Mouse (Mus musculus) liver, embryonic 14.5 days (tissue): ENCODE results near the gene Kri1. TPM values are rescaled to one million over a fixed set of nuclear protein-coding genes. Genes with fewer than 3 reads are reported as not detected.
A peak's percentile ranks its signal among the peaks of the same experiment; 100 is the strongest.
"Not testable (repeated sequence)": the region's sequence is repeated elsewhere in the genome, so short reads cannot be mapped to it uniquely, and the experiment has no call there.

Experiments used
- ATAC-seq: fragments of 200-750 bp; cut with Nextera tagmentation; 2 replicates; pipeline ENCODE4 v1.8.0; 2017; ENCODE audit warnings: moderate number of reproducible peaks, mild to moderate bottlenecking, moderate library complexity; ENCODE audit not compliant: insufficient read depth
- DNase-seq, 3 experiments: peaks; one replicate each; pipeline ENCODE4 v3.0.0-alpha.2; 2012 to 2013; ENCODE audit warnings: low read depth in 3 of 3, low spot score in 3 of 3
- H3K27ac ChIP-seq: fragments of 300-500 bp; sonication (generic); 2 replicates; pipeline ENCODE4 v1.5.1; 2014; ENCODE audit warnings: moderate library complexity, mild to moderate bottlenecking, control low read depth, inconsistent platforms
- H3K27me3 ChIP-seq: fragments of 300-500 bp; sonication (generic); 2 replicates; pipeline ENCODE4 v1.6.1; 2014; ENCODE audit warnings: mild to moderate bottlenecking, low read length, moderate library complexity; ENCODE audit not compliant: control insufficient read depth, insufficient read depth
- H3K36me3 ChIP-seq: fragments of 300-500 bp; sonication (generic); replicated peaks from 2 replicates; pipeline ENCODE4 v1.6.1; 2014; ENCODE audit warnings: low read depth; ENCODE audit not compliant: control insufficient read depth, insufficient read depth
- H3K4me1 ChIP-seq, 2 experiments: fragments of 200-500 bp in 1 of 2; fragments of 300-500 bp in 1 of 2; sonication (generic) in 1 of 2; replicated peaks; 2 replicates each; pipeline ENCODE4 v1.6.1; 2012 to 2014; ENCODE audit warnings: antibody characterized with exemption in 1 of 2, inconsistent platforms in 1 of 2, low read length in 1 of 2; ENCODE audit not compliant: control insufficient read depth in 2 of 2, insufficient read depth in 2 of 2
- H3K4me2 ChIP-seq: fragments of 300-500 bp; sonication (generic); 2 replicates; pipeline ENCODE4 v1.6.1; 2014; ENCODE audit warnings: low read depth, mild to moderate bottlenecking, control low read depth, moderate library complexity
- H3K4me3 ChIP-seq, 2 experiments: fragments of 200-500 bp in 1 of 2; fragments of 300-500 bp in 1 of 2; sonication (generic) in 1 of 2; 2 replicates each; pipeline ENCODE4 v1.5.1; 2012 to 2014; ENCODE audit warnings: low read depth in 2 of 2, low read length in 2 of 2, mild to moderate bottlenecking in 2 of 2, control low read depth in 1 of 2, inconsistent platforms in 1 of 2, moderate library complexity in 1 of 2; ENCODE audit not compliant: insufficient read depth in 1 of 2
- H3K9ac ChIP-seq: fragments of 300-500 bp; sonication (generic); replicated peaks from 2 replicates; pipeline ENCODE4 v1.6.1; 2014; ENCODE audit warnings: mild to moderate bottlenecking, control low read depth, moderate library complexity
- H3K9me3 ChIP-seq: fragments of 300-500 bp; sonication (generic); 2 replicates; pipeline ENCODE4 v1.6.1; 2016; ENCODE audit warnings: low read length, mixed read lengths; ENCODE audit not compliant: control insufficient read depth
- CTCF ChIP-seq: IDR thresholded peaks from 2 replicates; pipeline ENCODE4 v1.5.1; 2016; ENCODE audit warnings: antibody characterized with exemption, low read depth, control low read depth
- EP300 ChIP-seq: IDR thresholded peaks from 2 replicates; pipeline ENCODE4 v1.6.1; 2016; ENCODE audit warnings: antibody characterized with exemption, low read depth
- WGBS: fragments of 180-500 bp; shearing (Covaris S2); extraction: QIAGEN DNeasy Blood & Tissue Kit; methylation state at CpG from one replicate; pipeline ENCODE4 v1.1.7; 2014; ENCODE audit not compliant: insufficient replicate concordance; 5-methylcytosine and 5-hydroxymethylcytosine counted together
- polyA plus RNA-seq, 2 experiments: library from polyadenylated mRNA; depleted of rRNA in 1 of 2; stranded (reverse) in 1 of 2; unstranded in 1 of 2; fragments of >200 nt; fragmentation: Nextera tagmentation in 1 of 2; extraction: Ambion mirVana in 1 of 2; gene quantifications; 2 replicates each; pipeline versions ENCODE4 v1.2.1 to v1.2.3; 2012 to 2014

Kri1 gene
- polyA plus RNA-seq, 2 experiments = 3.9 to 21.9 TPM

- no peak for ATAC-seq
- H3K27ac ChIP-seq = no peak overlapping the region
- H3K4me3 ChIP-seq = peak overlapping the region; percentile 39 to 43
- peaks cover 14 to 39% of the 10 kb centered on the region in 2 experiments for H3K4me1 ChIP-seq
- no peaks in the 10 kb centered on the region for H3K27me3 ChIP-seq
- DNase-seq = peak in 1 of 3 experiments; percentile 54
- no peak overlapping the region for H3K9ac ChIP-seq
- WGBS = 18% methylated on average over 26 of the region's 26 CpGs
- no peaks in the 10 kb centered on the region for H3K9me3 ChIP-seq
- TF ChIP-seq EP300 (no peak), CTCF (peak; percentile 9; the same call in 1 of the 2 replicates)
- peak overlapping the region; percentile 65 for H3K4me2 ChIP-seq
- peaks cover 5% of the 10 kb centered on the region for H3K36me3 ChIP-seq
Measured at GRCm38 (mm10) chr9:21224576-21225414, 63.0 kb downstream of the Kri1 start.

- Histone ChIP-seq H3K4me3 (no peak overlapping the region), H3K4me2 (no peak overlapping the region), H3K4me1 (peaks cover 14 to 39% of the 10 kb centered on the region in 2 experiments), H3K36me3 (no peaks in the 10 kb centered on the region), H3K9me3 (no peaks in the 10 kb centered on the region), H3K27ac (no peak overlapping the region), H3K27me3 (no peaks in the 10 kb centered on the region), H3K9ac (no peak overlapping the region)
- DNase-seq = no peak
- WGBS = 79% methylated on average over 6 of the region's 6 CpGs
- TF ChIP-seq CTCF (no peak), EP300 (no peak)
- ATAC-seq = no peak
Measured at GRCm38 (mm10) chr9:21223906-21224305, 63.9 kb downstream of the Kri1 start.

- H3K27ac ChIP-seq, H3K4me3 ChIP-seq, ATAC-seq, H3K9me3 ChIP-seq, H3K9ac ChIP-seq, DNase-seq, H3K4me2 ChIP-seq, H3K27me3 ChIP-seq, H3K36me3 ChIP-seq: not testable (repeated sequence)
- peaks cover 14 to 39% of the 10 kb centered on the region in 2 experiments for H3K4me1 ChIP-seq
- 87% methylated on average over 1 of the region's 2 CpGs for WGBS
Measured at GRCm38 (mm10) chr9:21223490-21223889, 64.3 kb downstream of the Kri1 start.

Other genes with a start within 250 kb of the Kri1 start
- gene Zglp1, start 220.9 kb downstream of the Kri1 start, polyA plus RNA-seq (2012; rRNA removed) = 0.21 and 0.49 TPM in 2 replicates
- gene Zglp1, start 220.9 kb downstream of the Kri1 start, polyA plus RNA-seq (2014; fragmentation: Nextera tagmentation; extraction: Ambion mirVana) = 0.57 TPM in 1 of 2 replicates, not detected in the other
- 0.47 and 0.94 TPM in 2 replicates for gene Gm49373, start 214.9 kb downstream of the Kri1 start, polyA plus RNA-seq (2012; rRNA removed)
- 0.32 and 0.46 TPM in 2 replicates for gene Gm49373, start 214.9 kb downstream of the Kri1 start, polyA plus RNA-seq (2014; fragmentation: Nextera tagmentation; extraction: Ambion mirVana)
- gene Fdx1l, start 214.4 kb downstream of the Kri1 start, polyA plus RNA-seq (2012; rRNA removed) = 27.5 and 31.1 TPM in 2 replicates
- 37.3 and 37.9 TPM in 2 replicates for gene Fdx1l, start 214.4 kb downstream of the Kri1 start, polyA plus RNA-seq (2014; fragmentation: Nextera tagmentation; extraction: Ambion mirVana)
- gene Gm38431, start 196.0 kb downstream of the Kri1 start, polyA plus RNA-seq (2012; rRNA removed) = 2.4 and 5.6 TPM in 2 replicates
- gene Gm38431, start 196.0 kb downstream of the Kri1 start, polyA plus RNA-seq (2014; fragmentation: Nextera tagmentation; extraction: Ambion mirVana) = 0.91 and 1.5 TPM in 2 replicates
- 21.4 and 23.4 TPM in 2 replicates for gene Raver1, start 196.0 kb downstream of the Kri1 start, polyA plus RNA-seq (2012; rRNA removed)
- gene Raver1, start 196.0 kb downstream of the Kri1 start, polyA plus RNA-seq (2014; fragmentation: Nextera tagmentation; extraction: Ambion mirVana) = 23.4 and 28.4 TPM in 2 replicates
- gene Tyk2, start 156.7 kb downstream of the Kri1 start, polyA plus RNA-seq (2012; rRNA removed) = 5.7 and 6.2 TPM in 2 replicates
- 4.0 and 5.1 TPM in 2 replicates for gene Tyk2, start 156.7 kb downstream of the Kri1 start, polyA plus RNA-seq (2014; fragmentation: Nextera tagmentation; extraction: Ambion mirVana)
- gene Cdc37, start 138.0 kb downstream of the Kri1 start, polyA plus RNA-seq (2012; rRNA removed) = 36.8 and 123 TPM in 2 replicates
- 118 and 129 TPM in 2 replicates for gene Cdc37, start 138.0 kb downstream of the Kri1 start, polyA plus RNA-seq (2014; fragmentation: Nextera tagmentation; extraction: Ambion mirVana)
- gene Pde4a, start 122.3 kb downstream of the Kri1 start, polyA plus RNA-seq (2012; rRNA removed) = 1.3 and 1.4 TPM in 2 replicates
- 1.1 and 1.4 TPM in 2 replicates for gene Pde4a, start 122.3 kb downstream of the Kri1 start, polyA plus RNA-seq (2014; fragmentation: Nextera tagmentation; extraction: Ambion mirVana)
- gene Keap1, start 48.6 kb downstream of the Kri1 start, polyA plus RNA-seq (2012; rRNA removed) = 15.1 and 15.8 TPM in 2 replicates
- 15.6 and 16.4 TPM in 2 replicates for gene Keap1, start 48.6 kb downstream of the Kri1 start, polyA plus RNA-seq (2014; fragmentation: Nextera tagmentation; extraction: Ambion mirVana)
- 0.06 TPM in 2 replicates for gene S1pr5, start 39.5 kb downstream of the Kri1 start, polyA plus RNA-seq (2012; rRNA removed)
- gene S1pr5, start 39.5 kb downstream of the Kri1 start, polyA plus RNA-seq (2014; fragmentation: Nextera tagmentation; extraction: Ambion mirVana) = 0.09 and 0.10 TPM in 2 replicates
- gene Atg4d, start 22.7 kb downstream of the Kri1 start, polyA plus RNA-seq (2012; rRNA removed) = 21.5 and 38.9 TPM in 2 replicates
- gene Atg4d, start 22.7 kb downstream of the Kri1 start, polyA plus RNA-seq (2014; fragmentation: Nextera tagmentation; extraction: Ambion mirVana) = 69.3 and 78.1 TPM in 2 replicates
- 70.5 and 74.4 TPM in 2 replicates for gene Cdkn2d, start 3.4 kb upstream of the Kri1 start, polyA plus RNA-seq (2012; rRNA removed)
- 116 and 119 TPM in 2 replicates for gene Cdkn2d, start 3.4 kb upstream of the Kri1 start, polyA plus RNA-seq (2014; fragmentation: Nextera tagmentation; extraction: Ambion mirVana)
- gene Ap1m2, start 24.4 kb upstream of the Kri1 start, polyA plus RNA-seq (2012; rRNA removed) = 0.06 and 0.07 TPM in 2 replicates
- 0.16 and 0.24 TPM in 2 replicates for gene Ap1m2, start 24.4 kb upstream of the Kri1 start, polyA plus RNA-seq (2014; fragmentation: Nextera tagmentation; extraction: Ambion mirVana)
- gene Slc44a2, start 32.7 kb upstream of the Kri1 start, polyA plus RNA-seq (2012; rRNA removed) = 10.0 TPM in 2 replicates
- gene Slc44a2, start 32.7 kb upstream of the Kri1 start, polyA plus RNA-seq (2014; fragmentation: Nextera tagmentation; extraction: Ambion mirVana) = 11.6 and 12.7 TPM in 2 replicates
- gene Ilf3, start 79.9 kb upstream of the Kri1 start, polyA plus RNA-seq (2012; rRNA removed) = 23.3 and 28.2 TPM in 2 replicates
- gene Ilf3, start 79.9 kb upstream of the Kri1 start, polyA plus RNA-seq (2014; fragmentation: Nextera tagmentation; extraction: Ambion mirVana) = 33.5 and 36.8 TPM in 2 replicates
- gene Qtrt1, start 123.9 kb upstream of the Kri1 start, polyA plus RNA-seq (2012; rRNA removed) = 20.0 and 25.4 TPM in 2 replicates
- 20.0 and 20.9 TPM in 2 replicates for gene Qtrt1, start 123.9 kb upstream of the Kri1 start, polyA plus RNA-seq (2014; fragmentation: Nextera tagmentation; extraction: Ambion mirVana)
- 30.7 and 31.6 TPM in 2 replicates for gene Dnm2, start 136.9 kb upstream of the Kri1 start, polyA plus RNA-seq (2012; rRNA removed)
- 36.8 and 41.8 TPM in 2 replicates for gene Dnm2, start 136.9 kb upstream of the Kri1 start, polyA plus RNA-seq (2014; fragmentation: Nextera tagmentation; extraction: Ambion mirVana)
- 14.8 and 16.3 TPM in 2 replicates for gene Tmed1, start 222.3 kb upstream of the Kri1 start, polyA plus RNA-seq (2012; rRNA removed)
- 24.8 and 26.4 TPM in 2 replicates for gene Tmed1, start 222.3 kb upstream of the Kri1 start, polyA plus RNA-seq (2014; fragmentation: Nextera tagmentation; extraction: Ambion mirVana)
- gene AB124611, start 238.2 kb upstream of the Kri1 start, polyA plus RNA-seq (2012; rRNA removed) = 5.3 and 5.7 TPM in 2 replicates
- gene AB124611, start 238.2 kb upstream of the Kri1 start, polyA plus RNA-seq (2014; fragmentation: Nextera tagmentation; extraction: Ambion mirVana) = 2.1 and 2.3 TPM in 2 replicates